Mouse (Mus musculus): ENCODE data around the gene Gpx4. TPM values are rescaled to one million over a fixed set of nuclear protein-coding genes. Genes with fewer than 3 reads are reported as not detected.

Gene Gpx4
- polyA plus RNA-seq, 1 experiment from 2014 or later = 523 TPM

DNA sequence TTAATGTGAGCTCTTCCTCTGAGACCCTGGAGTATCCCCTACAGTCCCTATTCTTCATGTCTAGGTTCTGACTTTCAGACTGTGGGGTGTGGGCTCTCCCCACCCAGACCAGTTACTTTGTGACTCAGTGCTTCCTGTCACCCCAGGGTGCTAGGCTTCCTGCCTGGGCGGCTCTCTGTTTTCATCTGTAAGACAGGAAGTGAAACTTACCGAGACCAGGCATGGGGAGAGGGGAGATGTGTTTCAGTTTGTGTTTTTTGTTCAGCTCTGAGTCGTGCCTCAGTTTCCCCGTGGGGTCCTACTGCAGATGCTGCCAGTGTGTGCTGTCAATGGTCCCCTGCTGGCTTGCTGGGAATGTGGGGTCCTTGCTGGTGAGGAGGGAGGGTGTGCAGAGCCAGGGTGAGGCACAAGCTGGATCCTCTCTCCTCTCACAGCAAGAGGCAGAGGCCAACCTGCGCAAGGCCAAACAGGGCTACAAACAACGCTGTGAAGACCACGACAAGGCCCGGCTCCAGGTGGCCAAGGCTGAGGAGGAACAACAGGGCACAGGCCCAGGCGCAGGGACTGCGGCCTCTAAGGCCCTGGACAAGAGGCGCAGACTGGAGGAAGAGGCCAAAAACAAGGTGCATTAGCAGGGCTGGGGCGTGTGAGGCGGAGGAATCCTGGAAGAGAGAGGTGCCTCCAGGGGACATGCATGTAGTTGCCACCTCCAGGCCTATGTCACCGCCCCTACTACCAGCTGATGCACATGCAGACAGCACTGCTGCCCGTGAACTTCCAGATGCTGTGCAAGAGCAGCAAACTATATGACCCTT lies 22.5 kb upstream of the Gpx4 start:
- no peak overlapping the region for H3K4me3 ChIP-seq
- no peak for ATAC-seq (ENCODE audit: borderline replicate concordance, extremely low read depth, low FRiP score, low TSS enrichment)
- no peak overlapping the region for H3K27ac ChIP-seq

DNA sequence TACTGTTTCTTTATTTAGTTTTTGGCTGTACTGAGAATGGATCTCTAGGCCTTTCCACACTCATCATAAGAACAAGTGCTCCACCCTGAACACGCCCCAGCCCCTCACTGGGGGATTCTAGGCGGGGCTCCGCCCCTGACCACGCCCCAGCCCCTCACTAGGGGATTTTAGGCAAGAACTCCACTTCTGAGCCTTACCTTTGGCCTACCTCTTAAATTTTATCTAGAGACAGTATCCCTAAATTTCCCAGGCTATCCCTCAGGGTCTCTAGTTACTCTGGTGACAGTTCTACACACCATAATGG lies 22.0 kb upstream of the Gpx4 start:
- H3K27me3 ChIP-seq = no peaks in the 10 kb centered on the region
- ATAC-seq (ENCODE audit: borderline replicate concordance, extremely low read depth, low FRiP score, low TSS enrichment) = no peak
- no peak overlapping the region for H3K4me2 ChIP-seq
- no peaks in the 10 kb centered on the region; the same call in 1 of the 2 replicates for H3K36me3 ChIP-seq
- WGBS = 47% methylated on average over 4 of the region's 4 CpGs
- H3K4me3 ChIP-seq = no peak overlapping the region
- no peaks in the 10 kb centered on the region for H3K9me3 ChIP-seq
- no peak overlapping the region for H3K27ac ChIP-seq
- H3K4me1 ChIP-seq = peaks cover 14% of the 10 kb centered on the region
- H3K9ac ChIP-seq = no peak overlapping the region

More for the DNA sequence above, 22.5 kb upstream of the Gpx4 start:
- Histone ChIP-seq H3K27me3 (no peaks in the 10 kb centered on the region), H3K36me3 (no peaks in the 10 kb centered on the region; the same call in 1 of the 2 replicates), H3K4me1 (peaks cover 20% of the 10 kb centered on the region), H3K9ac (no peak overlapping the region), H3K4me2 (no peak overlapping the region), H3K9me3 (no peaks in the 10 kb centered on the region)
- WGBS = 75% methylated on average over 15 of the region's 15 CpGs

DNA sequence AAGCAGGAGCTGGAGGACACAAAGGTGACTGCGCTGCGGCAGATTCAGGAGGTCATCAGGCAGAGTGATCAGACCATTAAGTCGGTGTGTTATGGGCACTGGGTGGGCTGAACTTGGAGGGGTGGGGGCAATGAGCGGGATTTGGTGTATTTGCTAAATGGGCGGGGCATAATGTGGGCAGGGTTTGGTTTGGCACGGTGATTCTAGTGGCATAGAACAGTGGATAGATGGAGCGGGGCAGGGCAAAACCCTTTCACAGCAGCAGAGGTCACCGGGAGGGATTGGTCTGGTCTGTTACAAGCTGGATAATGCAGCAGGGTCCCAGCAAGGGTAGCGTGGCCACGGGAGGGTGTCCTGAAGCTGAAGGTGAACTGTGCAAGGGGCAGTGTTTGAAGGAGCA lies 21.5 kb upstream of the Gpx4 start:
- ATAC-seq (ENCODE audit: borderline replicate concordance, extremely low read depth, low FRiP score, low TSS enrichment) = no peak

DNA sequence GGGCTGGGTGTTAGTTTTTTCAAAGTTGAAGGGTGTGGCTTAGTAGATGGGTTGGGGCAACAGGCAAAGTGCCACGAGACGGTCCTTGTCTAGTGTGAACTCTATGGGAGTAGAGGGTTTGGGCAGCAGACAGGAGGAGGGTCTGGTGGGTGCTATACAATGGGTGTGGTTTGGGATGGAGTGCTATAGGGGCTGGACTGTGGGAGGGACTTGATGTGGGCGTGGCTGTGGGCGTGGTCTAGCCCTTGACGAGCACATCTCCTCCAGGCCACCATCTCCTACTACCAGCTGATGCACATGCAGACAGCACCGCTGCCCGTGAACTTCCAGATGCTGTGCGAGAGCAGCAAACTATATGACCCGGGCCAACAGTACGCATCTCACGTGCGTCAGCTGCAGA lies 21.1 kb upstream of the Gpx4 start:
- Histone ChIP-seq H3K27ac (no peak overlapping the region), H3K27me3 (no peaks in the 10 kb centered on the region), H3K9me3 (no peaks in the 10 kb centered on the region), H3K36me3 (no peaks in the 10 kb centered on the region; the same call in 1 of the 2 replicates), H3K9ac (no peak overlapping the region), H3K4me3 (no peak overlapping the region), H3K4me1 (peaks cover 5% of the 10 kb centered on the region), H3K4me2 (no peak overlapping the region)
- ATAC-seq (ENCODE audit: borderline replicate concordance, extremely low read depth, low FRiP score, low TSS enrichment) = 0 out of 2 replicates have a peak, but pooled peaks have one; percentile 31
- WGBS = 54% methylated on average over 12 of the region's 12 CpGs

More for the DNA sequence above, 21.5 kb upstream of the Gpx4 start:
- Histone ChIP-seq H3K9ac (no peak overlapping the region), H3K4me1 (peaks cover 9% of the 10 kb centered on the region), H3K27ac (no peak overlapping the region), H3K9me3 (no peaks in the 10 kb centered on the region), H3K27me3 (no peaks in the 10 kb centered on the region), H3K4me3 (no peak overlapping the region), H3K4me2 (no peak overlapping the region), H3K36me3 (no peaks in the 10 kb centered on the region; the same call in 1 of the 2 replicates)
- WGBS = 73% methylated on average over 10 of the region's 10 CpGs

DNA sequence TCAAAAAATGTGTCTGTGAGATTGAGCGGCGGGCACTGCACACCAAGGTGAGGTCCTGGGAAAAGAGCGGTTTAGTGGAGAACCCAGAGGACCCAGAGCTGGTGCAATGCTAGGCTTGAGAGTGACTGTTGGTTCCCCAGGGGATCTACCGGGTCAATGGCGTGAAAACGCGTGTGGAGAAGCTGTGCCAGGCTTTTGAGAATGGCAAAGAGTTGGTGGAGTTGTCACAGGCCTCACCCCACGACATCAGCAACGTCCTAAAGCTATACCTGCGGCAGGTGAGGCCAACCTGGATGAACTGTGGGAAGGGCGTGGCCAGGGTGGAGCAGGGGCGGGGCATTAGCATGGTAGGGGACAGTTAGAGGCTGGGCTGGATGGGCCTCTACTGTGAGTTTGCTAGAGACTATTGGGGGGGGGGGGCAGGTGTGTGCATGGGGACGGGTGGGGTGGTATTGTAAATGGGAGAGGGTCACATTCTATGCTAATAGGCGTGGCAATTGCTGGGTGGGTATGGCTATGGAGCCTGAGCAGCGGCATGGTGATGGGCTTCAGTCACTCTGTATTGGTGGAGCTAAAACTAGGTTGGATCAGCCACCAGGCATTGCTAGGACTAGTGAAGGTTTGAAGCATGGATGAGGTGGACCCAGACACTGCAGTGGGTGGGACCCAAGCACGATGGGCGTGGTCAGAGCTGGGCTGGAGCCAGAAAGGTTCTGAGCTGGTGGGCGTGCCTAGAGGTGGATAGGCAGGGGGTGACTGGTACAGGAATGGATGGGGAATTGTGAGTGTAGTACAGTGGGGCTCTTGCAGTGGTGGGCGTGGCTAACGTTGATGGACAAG lies 19.1 kb upstream of the Gpx4 start:
- WGBS = 69% methylated on average over 20 of the region's 20 CpGs
- Histone ChIP-seq H3K4me3 (no peak overlapping the region), H3K27me3 (no peaks in the 10 kb centered on the region), H3K4me1 (peaks cover 11% of the 10 kb centered on the region), H3K9me3 (no peaks in the 10 kb centered on the region), H3K27ac (no peak overlapping the region), H3K4me2 (no peak overlapping the region), H3K9ac (no peak overlapping the region), H3K36me3 (no peaks in the 10 kb centered on the region)
- ATAC-seq (ENCODE audit: borderline replicate concordance, extremely low read depth, low FRiP score, low TSS enrichment) = peak; percentile 24; the same call in 1 of the 2 replicates

DNA sequence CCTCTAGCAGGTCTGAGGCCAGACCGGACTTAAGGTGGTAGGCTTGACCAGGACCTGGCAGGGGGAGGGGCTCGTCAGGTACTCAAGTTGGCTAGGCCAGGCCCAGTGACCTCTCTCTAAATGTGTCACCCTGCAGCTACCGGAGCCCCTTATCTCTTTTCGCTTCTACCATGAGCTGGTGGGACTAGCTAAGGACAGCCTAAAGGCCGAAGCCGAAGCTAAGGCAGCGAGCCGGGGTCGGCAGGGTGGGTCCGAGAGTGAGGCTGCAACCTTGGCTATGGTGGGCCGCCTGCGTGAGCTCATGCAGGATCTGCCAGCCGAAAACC lies 18.5 kb upstream of the Gpx4 start:
- H3K27ac ChIP-seq = no peak overlapping the region
- no peak for ATAC-seq (ENCODE audit: borderline replicate concordance, extremely low read depth, low FRiP score, low TSS enrichment)

DNA sequence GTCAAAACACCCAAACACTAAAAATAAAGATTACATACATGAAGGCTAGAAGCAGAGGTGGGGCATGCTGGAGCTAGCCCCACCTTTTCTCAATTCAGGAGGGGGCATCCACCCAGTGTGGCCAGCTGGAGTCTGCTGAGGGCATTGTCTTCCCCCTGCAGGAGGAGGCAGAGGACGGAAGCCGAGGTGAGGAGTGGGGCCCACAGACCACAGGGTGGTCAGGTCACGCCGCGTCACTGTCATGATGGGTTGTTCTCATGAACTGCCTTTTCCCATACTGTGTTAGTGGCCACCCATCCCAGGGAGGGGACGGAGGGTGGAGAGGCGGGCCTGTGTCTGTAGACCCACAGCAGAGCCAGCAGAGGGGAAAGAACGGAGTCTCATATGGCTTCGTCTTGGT lies 16.8 kb upstream of the Gpx4 start:
- no peak overlapping the region for H3K4me3 ChIP-seq
- peaks cover 8% of the 10 kb centered on the region for H3K36me3 ChIP-seq
- H3K9ac ChIP-seq = no peak overlapping the region
- no peaks in the 10 kb centered on the region for H3K27me3 ChIP-seq
- peaks cover 25% of the 10 kb centered on the region for H3K4me1 ChIP-seq
- no peak overlapping the region for H3K4me2 ChIP-seq
- H3K27ac ChIP-seq = no peak overlapping the region
- 79% methylated on average over 9 of the region's 9 CpGs for WGBS
- H3K9me3 ChIP-seq = no peaks in the 10 kb centered on the region
- ATAC-seq (ENCODE audit: borderline replicate concordance, extremely low read depth, low FRiP score, low TSS enrichment) = no peak

More for the DNA sequence above, 18.5 kb upstream of the Gpx4 start:
- H3K9me3 ChIP-seq = no peaks in the 10 kb centered on the region
- H3K9ac ChIP-seq = no peak overlapping the region
- no peak overlapping the region for H3K4me2 ChIP-seq
- H3K36me3 ChIP-seq = no peaks in the 10 kb centered on the region
- peaks cover 16% of the 10 kb centered on the region for H3K4me1 ChIP-seq
- no peak overlapping the region for H3K4me3 ChIP-seq
- WGBS = 96% methylated on average over 13 of the region's 13 CpGs
- no peaks in the 10 kb centered on the region for H3K27me3 ChIP-seq

DNA sequence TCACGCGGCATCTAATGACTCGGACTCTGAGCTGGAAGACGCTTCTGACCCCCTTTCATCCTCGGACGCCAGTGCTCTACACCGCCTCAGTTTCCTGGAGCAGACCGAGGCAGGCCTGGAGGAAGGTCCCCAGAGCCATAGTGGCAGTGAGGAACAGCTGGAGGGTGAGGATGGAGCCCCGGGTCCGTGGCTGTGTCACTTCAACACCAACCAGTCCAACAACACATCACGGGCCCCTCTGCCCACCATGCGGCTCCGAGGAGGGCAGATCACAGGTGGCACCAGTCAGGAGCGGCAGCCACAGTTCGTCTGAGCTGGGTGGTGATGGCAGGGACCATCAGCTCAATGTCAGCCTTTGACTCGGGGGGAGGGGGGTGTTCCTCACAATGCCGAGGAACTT lies 16.2 kb upstream of the Gpx4 start:
- no peaks in the 10 kb centered on the region for H3K9me3 ChIP-seq
- H3K9ac ChIP-seq = no peak overlapping the region
- no peaks in the 10 kb centered on the region for H3K27me3 ChIP-seq
- no peak overlapping the region for H3K4me3 ChIP-seq
- peaks cover 25% of the 10 kb centered on the region for H3K4me1 ChIP-seq
- ATAC-seq (ENCODE audit: borderline replicate concordance, extremely low read depth, low FRiP score, low TSS enrichment) = no peak
- WGBS = 73% methylated on average over 17 of the region's 17 CpGs
- H3K27ac ChIP-seq = no peak overlapping the region
- peaks cover 13% of the 10 kb centered on the region for H3K36me3 ChIP-seq
- no peak overlapping the region for H3K4me2 ChIP-seq

DNA sequence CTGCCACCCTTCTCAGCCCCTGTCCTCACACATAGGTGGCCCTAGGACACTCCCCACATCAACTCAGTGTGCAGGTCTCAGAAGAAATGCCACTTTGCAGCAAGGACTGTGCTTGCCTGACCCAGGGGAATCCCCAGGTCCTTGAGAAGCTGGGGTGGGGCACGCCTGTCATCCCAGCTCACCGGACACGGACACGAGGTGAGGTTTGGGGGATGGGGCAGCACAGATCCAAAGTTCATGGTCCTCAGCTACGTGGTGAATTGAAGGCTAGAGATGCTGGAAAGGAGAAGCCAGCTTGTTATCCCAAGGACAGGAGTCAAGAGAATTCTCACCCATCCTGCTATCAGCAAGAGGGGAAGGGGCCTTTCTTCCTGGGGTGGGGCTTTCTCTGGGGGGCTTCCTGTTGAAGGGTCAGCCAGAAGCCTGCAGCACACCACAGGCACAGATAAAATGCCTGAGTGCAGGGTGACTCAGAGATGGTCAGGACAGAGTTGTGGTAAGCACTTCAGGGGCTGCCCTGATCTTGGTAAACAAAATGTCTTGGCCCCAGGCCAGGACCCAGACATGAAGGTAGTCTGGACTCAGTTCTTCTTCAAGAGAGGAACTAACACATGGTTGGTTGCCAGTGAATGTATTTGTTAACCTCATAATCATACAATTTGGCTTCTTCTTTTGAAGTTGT lies 14.0 kb upstream of the Gpx4 start:
- Histone ChIP-seq H3K4me2 (no peak overlapping the region), H3K27ac (peak overlapping the region; percentile 76), H3K9me3 (no peaks in the 10 kb centered on the region), H3K36me3 (peaks cover 35% of the 10 kb centered on the region), H3K9ac (no peak overlapping the region), H3K27me3 (no peaks in the 10 kb centered on the region), H3K4me3 (no peak overlapping the region), H3K4me1 (peaks cover 28% of the 10 kb centered on the region)
- ATAC-seq (ENCODE audit: borderline replicate concordance, extremely low read depth, low FRiP score, low TSS enrichment) = peak; percentile 47; the same call in 1 of the 2 replicates
- WGBS = 23% methylated on average over 5 of the region's 5 CpGs

DNA sequence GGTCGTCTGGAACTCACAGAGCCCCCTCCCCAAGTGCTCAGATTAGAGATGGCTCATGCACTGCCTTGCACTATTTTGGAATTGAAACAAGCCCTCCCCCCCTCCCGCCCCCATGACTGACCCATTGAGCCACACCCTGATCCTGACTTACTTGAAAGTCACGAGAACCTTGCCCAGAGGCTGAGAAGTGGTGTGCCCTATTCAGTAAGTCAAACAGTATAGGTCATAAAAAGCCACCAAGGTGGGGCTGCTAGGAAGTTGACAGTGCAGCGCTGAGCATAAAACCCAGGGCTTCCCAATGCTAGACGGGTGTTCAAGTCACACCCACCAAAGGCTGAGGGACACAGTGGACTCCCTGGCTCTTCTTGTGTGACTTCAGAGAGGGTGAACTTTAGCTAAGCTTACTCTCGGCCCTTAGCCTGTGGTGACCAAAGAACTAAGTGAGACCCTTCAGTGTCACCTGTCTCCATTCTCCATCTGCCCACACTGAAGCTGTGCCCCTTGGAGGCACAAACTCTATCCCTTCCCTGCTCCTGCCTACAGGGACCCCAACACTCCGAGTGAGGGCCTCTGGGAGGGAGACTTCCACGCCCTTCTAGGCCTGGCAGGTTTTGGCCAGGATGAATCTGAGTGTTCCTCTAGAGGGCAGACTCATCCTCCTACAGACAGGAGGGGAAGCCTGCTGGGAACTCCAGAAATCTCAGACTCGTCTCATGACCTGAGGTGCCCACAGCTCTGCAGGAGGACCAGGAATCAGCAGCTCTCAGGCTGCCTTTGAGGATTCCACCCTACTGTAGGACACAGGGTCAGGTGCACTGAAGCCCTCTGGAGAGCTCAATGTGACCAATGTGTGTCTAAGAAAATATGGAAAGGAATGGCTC lies 13.2 kb upstream of the Gpx4 start:
- Histone ChIP-seq H3K27me3 (no peaks in the 10 kb centered on the region), H3K9me3 (no peaks in the 10 kb centered on the region), H3K4me3 (no peak overlapping the region), H3K4me1 (peaks cover 36% of the 10 kb centered on the region), H3K36me3 (peaks cover 39% of the 10 kb centered on the region), H3K9ac (peak overlapping the region; percentile 24; the same call in 1 of the 2 replicates), H3K27ac (peak overlapping the region; percentile 76), H3K4me2 (no peak overlapping the region)
- 21% methylated on average over 9 of the region's 9 CpGs for WGBS
- no peak for ATAC-seq (ENCODE audit: borderline replicate concordance, extremely low read depth, low FRiP score, low TSS enrichment)

DNA sequence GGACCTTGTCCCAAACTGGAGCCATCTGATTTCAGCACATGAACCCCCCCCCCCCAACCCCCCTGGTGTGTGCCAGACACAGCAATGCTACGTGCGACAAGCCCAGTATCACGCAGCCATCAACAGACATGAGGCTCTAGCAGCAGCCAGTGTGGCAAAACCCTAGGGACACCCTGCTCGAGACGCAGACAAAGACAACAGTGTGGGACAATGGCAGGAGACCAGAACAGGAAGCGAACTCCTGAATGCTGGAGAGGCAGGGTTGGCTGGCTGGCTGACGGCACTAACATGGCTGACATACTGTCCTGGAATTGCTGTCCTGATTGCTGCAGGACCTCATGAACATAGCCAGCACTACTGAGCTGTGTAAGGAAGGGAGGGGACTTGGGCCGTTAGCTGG lies 11.8 kb upstream of the Gpx4 start:
- Histone ChIP-seq H3K27ac (no peak overlapping the region), H3K36me3 (peaks cover 39% of the 10 kb centered on the region), H3K9me3 (no peaks in the 10 kb centered on the region), H3K4me1 (peaks cover 41% of the 10 kb centered on the region), H3K4me2 (no peak overlapping the region), H3K9ac (no peak overlapping the region), H3K4me3 (no peak overlapping the region), H3K27me3 (no peaks in the 10 kb centered on the region)
- 74% methylated on average over 8 of the region's 8 CpGs for WGBS
- ATAC-seq (ENCODE audit: borderline replicate concordance, extremely low read depth, low FRiP score, low TSS enrichment) = no peak

All from lung, embryonic 15.5 days (tissue).